Mouse (Mus musculus): ENCODE data around the gene Slc38a2.

- TF ChIP-seq CTCF (IDR thresholded peaks at IDR 0.05; ENCODE audit: low read depth, low read length) (no peak), POLR2A (IDR thresholded peaks at IDR 0.05; ENCODE audit: extremely low read depth, insufficient read depth, low read length) (no peak)
These were observed 17.7 kb upstream of the Slc38a2 start for GRCm38 (mm10) chr15:96717181-96717580.

All from liver, adult 2 months (tissue).